Mouse (Mus musculus) MEL (cell line): ENCODE data around the gene Gm20388. TPM values are rescaled to one million over a fixed set of nuclear protein-coding genes. Genes with fewer than 3 reads are reported as not detected.

ENCODE experiments used
- DNase-seq: peaks from one replicate; pipeline ENCODE4 v3.0.0; 2011; ENCODE audit warnings: low read depth, low spot score
- H3K27ac ChIP-seq: 2 replicates; pipeline ENCODE4 v1.5.1; 2012; ENCODE audit warnings: low read depth, mild to moderate bottlenecking, control low read depth, low read length, moderate library complexity; ENCODE audit not compliant: control insufficient read depth
- H3K27me3 ChIP-seq, 2 experiments: fragments of 150-350 bp in 1 of 2; sonication (generic) in 1 of 2; 2 replicates each; pipeline ENCODE4 v1.6.1; 2012; ENCODE audit warnings: low read length in 2 of 2, mild to moderate bottlenecking in 2 of 2, improper control_type of control experiment in 1 of 2, moderate library complexity in 1 of 2; ENCODE audit not compliant: insufficient read depth in 2 of 2, control insufficient read depth in 1 of 2
- H3K36me3 ChIP-seq, 2 experiments: 2 replicates each; pipeline ENCODE4 v1.6.1; 2012 to 2014; ENCODE audit warnings: low read length in 2 of 2, improper control_type of control experiment in 1 of 2, inconsistent platforms in 1 of 2, mild to moderate bottlenecking in 1 of 2; ENCODE audit not compliant: insufficient read depth in 2 of 2, control insufficient read depth in 1 of 2
- H3K4me1 ChIP-seq, 2 experiments: fragments of 150-350 bp in 1 of 2; sonication (generic) in 1 of 2; 2 replicates each; pipeline ENCODE4 v1.6.1; 2012; ENCODE audit warnings: low read length in 2 of 2, improper control_type of control experiment in 1 of 2, mild to moderate bottlenecking in 1 of 2; ENCODE audit not compliant: insufficient read depth in 2 of 2, control insufficient read depth in 1 of 2
- H3K4me3 ChIP-seq, 2 experiments: fragments of 150-350 bp in 1 of 2; sonication (generic) in 1 of 2; 2 replicates each; pipeline ENCODE4 v1.5.1; 2012; ENCODE audit warnings: low read depth in 2 of 2, low read length in 2 of 2, mild to moderate bottlenecking in 2 of 2, moderate library complexity in 2 of 2, control low read depth in 1 of 2, improper control_type of control experiment in 1 of 2; ENCODE audit not compliant: control insufficient read depth in 1 of 2, insufficient read depth in 1 of 2
- H3K79me2 ChIP-seq: 2 replicates; pipeline ENCODE4 v1.6.1; 2012; ENCODE audit warnings: mild to moderate bottlenecking, low read length, moderate library complexity; ENCODE audit not compliant: control insufficient read depth, poor library complexity, insufficient read depth
- H3K9ac ChIP-seq: 2 replicates; pipeline ENCODE4 v1.6.1; 2012; ENCODE audit warnings: low read depth, mild to moderate bottlenecking, control low read depth, low read length, moderate library complexity; ENCODE audit not compliant: control insufficient read depth, poor library complexity, severe bottlenecking
- H3K9me3 ChIP-seq: fragments of 150-350 bp; sonication (generic); replicated peaks from 2 replicates; pipeline ENCODE4 v1.6.1; 2012; ENCODE audit warnings: mild to moderate bottlenecking, low read length, improper control_type of control experiment, moderate library complexity; ENCODE audit not compliant: insufficient read depth
- BHLHE40 ChIP-seq: IDR thresholded peaks from 2 replicates; pipeline ENCODE4 v1.6.1; 2012; ENCODE audit warnings: low read depth, mild to moderate bottlenecking, inconsistent platforms, low read length, improper control_type of control experiment, borderline replicate concordance
- CHD1 ChIP-seq: IDR thresholded peaks from 2 replicates; pipeline ENCODE4 v1.6.1; 2012; ENCODE audit warnings: low read depth, mild to moderate bottlenecking, inconsistent platforms, low read length, improper control_type of control experiment
- CHD2 ChIP-seq: IDR thresholded peaks from 2 replicates; pipeline ENCODE4 v1.6.1; 2011; ENCODE audit warnings: low read length, improper control_type of control experiment
- CTCF ChIP-seq, 3 experiments: IDR thresholded peaks in 2 of 3; conservative IDR thresholded peaks in 1 of 3; 2 replicates each; pipeline ENCODE4 v1.5.1; 2011 to 2012; ENCODE audit warnings: low read length in 3 of 3, low read depth in 2 of 3, mild to moderate bottlenecking in 2 of 3, improper control_type of control experiment in 1 of 3, inconsistent platforms in 1 of 3, mixed read lengths in 1 of 3, moderate library complexity in 1 of 3; ENCODE audit not compliant: control insufficient read depth in 1 of 3, insufficient read depth in 1 of 3, poor library complexity in 1 of 3, severe bottlenecking in 1 of 3
- E2F4 ChIP-seq: IDR thresholded peaks from 2 replicates; pipeline ENCODE4 v1.6.1; 2011; ENCODE audit warnings: low read depth, low read length, improper control_type of control experiment, borderline replicate concordance
- ELF1 ChIP-seq: IDR thresholded peaks from 2 replicates; pipeline ENCODE4 v1.6.1; 2014; ENCODE audit warnings: low read depth, mild to moderate bottlenecking, inconsistent platforms, low read length, improper control_type of control experiment, moderate library complexity
- ETS1 ChIP-seq: IDR thresholded peaks from 2 replicates; pipeline ENCODE4 v1.6.1; 2012; ENCODE audit warnings: low read depth, mild to moderate bottlenecking, inconsistent platforms, low read length, improper control_type of control experiment, moderate library complexity
- GATA1 ChIP-seq: IDR thresholded peaks from 2 replicates; pipeline ENCODE4 v1.6.1; 2011; ENCODE audit warnings: low read depth, low read length, improper control_type of control experiment
- HCFC1 ChIP-seq: IDR thresholded peaks from 2 replicates; pipeline ENCODE4 v1.6.1; 2012; ENCODE audit warnings: low read depth, mild to moderate bottlenecking, inconsistent platforms, low read length, improper control_type of control experiment, moderate library complexity
- JUND ChIP-seq: IDR thresholded peaks from 2 replicates; pipeline ENCODE4 v1.6.1; 2011; ENCODE audit warnings: low read depth, mild to moderate bottlenecking, improper control_type of control experiment, low read length
- KAT2A ChIP-seq: conservative IDR thresholded peaks from 2 replicates; pipeline ENCODE4 v1.6.1; 2012; ENCODE audit warnings: low read depth, low read length, improper control_type of control experiment, inconsistent platforms
- MAFK ChIP-seq: IDR thresholded peaks from 2 replicates; pipeline ENCODE4 v1.6.1; 2011; ENCODE audit warnings: low read depth, mild to moderate bottlenecking, low read length, improper control_type of control experiment, borderline replicate concordance
- MAX ChIP-seq: IDR thresholded peaks from 2 replicates; pipeline ENCODE4 v1.6.1; 2011; ENCODE audit warnings: low read length, improper control_type of control experiment
- MAZ ChIP-seq: IDR thresholded peaks from 2 replicates; pipeline ENCODE4 v1.6.1; 2012; ENCODE audit warnings: low read depth, mild to moderate bottlenecking, inconsistent platforms, low read length, improper control_type of control experiment
- MEF2A ChIP-seq: IDR thresholded peaks from 2 replicates; pipeline ENCODE4 v1.6.1; 2014; ENCODE audit warnings: low read depth, mild to moderate bottlenecking, inconsistent platforms, low read length, improper control_type of control experiment; ENCODE audit not compliant: poor library complexity, insufficient replicate concordance, severe bottlenecking; ENCODE audit errors: extremely low read depth
- MYC ChIP-seq: IDR thresholded peaks from 2 replicates; pipeline ENCODE4 v1.6.1; 2011; ENCODE audit warnings: low read depth, mild to moderate bottlenecking, low read length, improper control_type of control experiment, moderate library complexity
- NRF1 ChIP-seq: IDR thresholded peaks from 2 replicates; pipeline ENCODE4 v1.6.1; 2014; ENCODE audit warnings: low read depth, mild to moderate bottlenecking, inconsistent platforms, low read length, improper control_type of control experiment, moderate library complexity; ENCODE audit not compliant: poor library complexity, insufficient read depth, severe bottlenecking
- POLR2A ChIP-seq, 2 experiments: IDR thresholded peaks; 2 replicates each; pipeline ENCODE4 v1.6.1; 2011 to 2012; ENCODE audit warnings: low read length in 2 of 2, mild to moderate bottlenecking in 2 of 2, control low read depth in 1 of 2, improper control_type of control experiment in 1 of 2, low read depth in 1 of 2, moderate library complexity in 1 of 2; ENCODE audit not compliant: control insufficient read depth in 1 of 2, insufficient read depth in 1 of 2, poor library complexity in 1 of 2
- POLR2AphosphoS5 ChIP-seq: IDR thresholded peaks from 2 replicates; pipeline ENCODE4 v1.6.1; 2012; ENCODE audit warnings: low read depth, borderline replicate concordance, mild to moderate bottlenecking, inconsistent platforms, low read length, moderate library complexity, mixed read lengths
- TCF12 ChIP-seq: IDR thresholded peaks from 2 replicates; pipeline ENCODE4 v1.6.1; 2014; ENCODE audit warnings: low read depth, mild to moderate bottlenecking, inconsistent platforms, low read length, improper control_type of control experiment, moderate library complexity
- ZC3H11A ChIP-seq: IDR thresholded peaks from 2 replicates; pipeline ENCODE4 v1.6.1; 2012; ENCODE audit warnings: low read depth, mild to moderate bottlenecking, inconsistent platforms, low read length, improper control_type of control experiment
- ZKSCAN1 ChIP-seq: IDR thresholded peaks from 2 replicates; pipeline ENCODE4 v1.6.1; 2012; ENCODE audit warnings: low read depth, mild to moderate bottlenecking, inconsistent platforms, low read length, improper control_type of control experiment, moderate library complexity
- ZNF384 ChIP-seq: IDR thresholded peaks from 2 replicates; pipeline ENCODE4 v1.6.1; 2012; ENCODE audit warnings: low read depth, mild to moderate bottlenecking, inconsistent platforms, low read length, improper control_type of control experiment
- polyA plus RNA-seq, 2 experiments: library from polyadenylated mRNA; stranded (reverse) in 1 of 2; unstranded in 1 of 2; fragments of >175 nt in 1 of 2; fragments of >200 nt in 1 of 2; gene quantifications; 2 replicates each; pipeline versions ENCODE4 v1.2.1 to v1.2.4; 2012; ENCODE audit warnings: low replicate concordance in 2 of 2, low read depth in 1 of 2; ENCODE audit not compliant: insufficient read length in 2 of 2, insufficient read depth in 1 of 2, missing spikeins in 1 of 2
- total RNA-seq: library from RNA; depleted of rRNA; stranded (reverse); fragments of 300-350 nt; gene quantifications from 2 replicates; pipeline ENCODE4 v1.2.3, GENCODE M21; 2012

Gene Gm20388
- total and polyA plus RNA-seq, 3 experiments = 11.1 to 17.8 TPM; not detected in 1

DNA sequence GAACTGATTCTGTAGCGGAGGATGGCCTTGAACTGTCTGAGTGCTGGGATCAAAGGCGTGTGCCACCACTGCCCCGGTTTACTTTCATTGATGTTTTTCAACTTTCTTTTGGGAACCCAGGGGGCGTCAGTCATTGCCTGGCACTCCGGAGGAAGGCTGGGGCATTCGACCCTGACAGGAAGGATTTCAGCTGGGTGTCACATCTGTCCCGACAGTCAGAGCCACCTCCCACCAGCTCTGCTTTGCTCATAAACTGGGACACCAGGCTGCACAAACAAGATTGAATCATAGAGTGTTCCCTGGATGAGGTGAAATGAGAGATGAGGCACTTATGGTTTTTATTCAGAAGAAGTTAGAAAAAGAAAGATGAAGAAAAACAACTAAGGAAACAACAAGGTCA lies 41.6 kb downstream of the Gm20388 start:
- Histone ChIP-seq H3K9me3 (no peaks in the 10 kb centered on the region), H3K9ac (no peak overlapping the region), H3K4me3 (no peak overlapping the region), H3K27me3 (no peaks in the 10 kb centered on the region), H3K79me2 (no peaks in the 10 kb centered on the region), H3K27ac (no peak overlapping the region), H3K36me3 (peaks cover 0 to 35% of the 10 kb centered on the region in 2 experiments; a peak in 2 of 4 replicates), H3K4me1 (no peaks in the 10 kb centered on the region)
- no peak for DNase-seq
- TF ChIP-seq CHD2 (no peak), CHD1 (no peak), MAX (no peak), POLR2A (IDR thresholded peaks at IDR 0.05; ENCODE audit: control insufficient read depth in 1 of 2, insufficient read depth in 1 of 2, low read depth in 1 of 2, low read length in 2 of 2, poor library complexity in 1 of 2) (no peak), CTCF (IDR thresholded peaks at IDR 0.05 in 2 of 3, conservative IDR thresholded peaks at IDR 0.05 in 1 of 3; ENCODE audit: control insufficient read depth in 1 of 3, insufficient read depth in 1 of 3, low read depth in 2 of 3, low read length in 3 of 3, poor library complexity in 1 of 3, severe bottlenecking in 1 of 3) (no peak), HCFC1 (no peak), ZNF384 (no peak), BHLHE40 (no peak), KAT2A (no peak), ZKSCAN1 (no peak), ZC3H11A (no peak), NRF1 (no peak), MAZ (no peak), MAFK (no peak), ELF1 (no peak), GATA1 (no peak), E2F4 (no peak), MYC (no peak)

DNA sequence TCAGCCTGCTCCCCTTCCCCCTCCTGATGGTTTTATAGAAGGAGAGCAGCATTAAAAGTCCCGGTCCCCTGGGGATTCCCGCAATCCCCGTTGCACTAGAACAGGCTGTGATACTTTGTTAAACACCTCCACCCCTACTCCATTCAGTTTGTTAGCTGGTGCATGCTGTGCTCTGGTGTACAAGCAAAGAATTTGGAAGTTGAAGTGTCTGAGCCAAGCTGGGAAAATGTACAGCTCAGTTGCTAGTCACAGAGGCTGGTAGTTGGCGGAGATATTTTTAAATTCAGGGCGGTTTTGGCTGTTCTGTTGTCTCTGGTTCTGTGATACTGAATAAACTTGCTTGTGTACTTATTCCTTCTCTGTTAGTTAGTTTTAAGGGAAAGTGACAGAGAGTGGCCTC lies 42.1 kb downstream of the Gm20388 start:
- Histone ChIP-seq H3K4me3 (no peak overlapping the region), H3K27ac (no peak overlapping the region), H3K4me1 (no peaks in the 10 kb centered on the region), H3K9ac (no peak overlapping the region), H3K27me3 (no peaks in the 10 kb centered on the region), H3K9me3 (no peaks in the 10 kb centered on the region), H3K79me2 (no peaks in the 10 kb centered on the region), H3K36me3 (peaks cover 0 to 36% of the 10 kb centered on the region in 2 experiments; a peak in 2 of 4 replicates)
- no peak for TF ChIP-seq POLR2AphosphoS5
- TF ChIP-seq ETS1 = no peak
- no peak for TF ChIP-seq ZNF384
- no peak for TF ChIP-seq MYC
- TF ChIP-seq JUND = no peak
- TF ChIP-seq MEF2A = no peak
- TF ChIP-seq CHD2 = no peak
- no peak for TF ChIP-seq MAZ
- TF ChIP-seq TCF12 = no peak
- TF ChIP-seq NRF1 = no peak
- no peak for DNase-seq
